Mouse (Mus musculus) erythroid progenitor cell, adult 5-6 weeks (primary cell): ENCODE results near the gene Cyb561. TPM values are rescaled to one million over a fixed set of nuclear protein-coding genes. Genes with fewer than 3 reads are reported as not detected.

Experiments used
- ATAC-seq: replicated peaks from 2 replicates; pipeline ENCODE4 v1.8.0; 2016; ENCODE audit warnings: moderate number of reproducible peaks, mild to moderate bottlenecking, moderate TSS enrichment, inconsistent platforms; ENCODE audit not compliant: poor library complexity, low FRiP score, severe bottlenecking
- total RNA-seq, 2 experiments: library from RNA; stranded (forward) in 1 of 2; stranded (reverse) in 1 of 2; fragments of 150-400 nt in 1 of 2; fragments of 186-747, 209-891 nt in 1 of 2; gene quantifications; 2 replicates each; pipeline versions ENCODE4 v1.2.3 to v1.2.4; 2015 to 2017; ENCODE audit warnings: low replicate concordance in 2 of 2

Cyb561 gene
- total RNA-seq, 2 experiments from 2014 or later = 3.4 TPM; not detected in 1

DNA sequence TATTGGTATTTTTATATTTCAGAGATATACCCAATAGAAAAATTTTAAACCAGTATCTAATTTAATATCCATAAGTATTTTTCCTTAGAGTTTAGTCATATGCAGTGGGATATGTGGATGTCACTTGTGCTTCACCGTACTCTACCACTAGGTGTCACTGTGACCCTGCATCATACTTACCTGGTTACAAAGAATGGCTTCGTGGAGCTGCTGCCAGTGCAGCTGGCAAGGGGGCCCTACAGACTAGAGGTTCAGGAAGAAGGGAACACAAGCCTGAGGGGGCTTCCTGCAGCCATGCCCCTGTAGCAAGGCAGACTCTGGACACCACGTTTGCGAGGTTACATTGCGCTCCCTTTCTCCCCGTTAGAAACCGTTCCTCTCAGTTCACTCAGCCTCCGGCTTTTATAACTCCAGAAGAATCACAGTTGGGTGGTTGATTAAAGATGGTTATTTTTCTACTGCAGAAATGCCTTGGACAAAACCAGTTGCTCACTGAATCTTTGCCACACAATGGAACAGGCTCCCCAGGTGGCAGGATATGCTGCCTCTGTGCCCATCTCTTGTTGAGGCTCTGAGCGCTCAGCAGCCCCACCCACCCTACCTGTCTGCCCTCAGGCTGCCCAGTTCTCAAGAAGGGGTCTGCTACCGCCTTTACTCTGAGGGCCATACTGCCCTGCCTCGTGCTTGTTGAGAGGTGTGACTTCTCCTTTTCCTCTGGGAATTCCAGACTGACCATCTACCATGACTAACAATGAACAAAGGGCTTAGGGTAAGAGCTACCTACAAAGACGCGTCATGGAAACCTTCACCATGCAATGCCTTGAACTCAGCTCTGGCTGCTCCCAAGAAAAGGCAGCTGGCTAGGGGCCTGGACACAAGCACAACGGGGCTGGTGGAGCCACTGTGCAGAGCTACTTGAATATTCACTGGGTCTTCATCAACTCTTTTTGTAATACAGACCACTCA, 25.8 kb downstream of the Cyb561 start:
- ATAC-seq = peak; percentile 78

DNA sequence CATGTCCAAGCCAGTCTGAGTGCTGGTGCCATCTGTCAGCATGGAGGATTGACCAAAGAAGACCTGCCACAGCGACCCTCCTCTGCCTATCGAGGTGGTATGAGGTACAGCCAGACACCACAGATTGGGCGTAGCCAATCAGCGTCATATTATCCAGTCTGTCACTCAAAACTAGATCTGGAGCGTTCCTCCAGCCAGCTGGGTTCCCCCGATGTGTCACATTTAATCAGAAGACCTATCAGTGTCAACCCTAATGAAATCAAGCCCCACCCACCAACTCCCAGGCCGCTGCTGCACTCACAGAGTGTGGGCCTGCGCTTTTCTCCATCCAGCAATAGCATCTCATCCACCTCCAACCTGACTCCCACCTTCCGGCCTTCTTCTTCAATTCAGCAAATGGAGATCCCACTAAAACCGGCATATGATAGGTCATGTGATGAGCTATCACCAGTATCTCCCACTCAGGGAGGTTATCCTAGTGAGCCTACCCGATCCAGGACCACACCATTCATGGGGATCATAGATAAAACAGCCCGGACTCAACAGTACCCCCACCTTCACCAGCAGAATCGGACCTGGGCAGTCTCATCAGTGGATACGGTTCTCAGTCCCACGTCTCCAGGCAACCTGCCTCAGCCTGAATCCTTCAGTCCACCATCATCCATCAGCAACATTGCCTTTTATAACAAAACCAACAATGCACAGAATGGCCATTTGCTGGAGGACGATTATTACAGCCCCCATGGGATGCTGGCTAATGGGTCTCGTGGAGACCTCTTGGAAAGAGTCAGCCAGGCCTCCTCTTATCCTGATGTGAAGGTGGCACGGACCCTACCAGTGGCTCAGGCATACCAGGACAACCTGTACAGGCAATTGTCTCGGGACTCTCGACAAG, 30.1 kb downstream of the Cyb561 start:
- ATAC-seq = no peak

DNA sequence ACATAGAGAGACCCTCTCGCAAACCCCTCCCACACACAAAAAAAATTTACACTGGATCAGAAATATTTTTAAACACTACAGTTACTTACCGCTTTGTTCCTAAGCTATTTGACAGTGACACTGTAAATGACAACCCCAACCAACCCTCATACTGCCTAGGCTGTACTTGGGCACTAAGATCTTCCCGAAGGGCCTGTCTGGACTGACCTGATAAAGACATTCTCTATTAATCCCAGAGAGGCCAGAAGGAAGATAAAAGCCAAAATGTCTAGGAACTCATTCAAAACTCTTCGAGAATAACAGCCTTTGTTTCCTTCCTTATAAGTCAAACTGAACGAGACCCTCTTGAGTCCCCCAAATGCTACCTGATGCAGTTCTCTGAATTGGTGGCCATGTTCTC, 31.9 kb downstream of the Cyb561 start:
- 0 out of 2 replicates have a peak, but pooled peaks have one; percentile 44 for ATAC-seq

DNA sequence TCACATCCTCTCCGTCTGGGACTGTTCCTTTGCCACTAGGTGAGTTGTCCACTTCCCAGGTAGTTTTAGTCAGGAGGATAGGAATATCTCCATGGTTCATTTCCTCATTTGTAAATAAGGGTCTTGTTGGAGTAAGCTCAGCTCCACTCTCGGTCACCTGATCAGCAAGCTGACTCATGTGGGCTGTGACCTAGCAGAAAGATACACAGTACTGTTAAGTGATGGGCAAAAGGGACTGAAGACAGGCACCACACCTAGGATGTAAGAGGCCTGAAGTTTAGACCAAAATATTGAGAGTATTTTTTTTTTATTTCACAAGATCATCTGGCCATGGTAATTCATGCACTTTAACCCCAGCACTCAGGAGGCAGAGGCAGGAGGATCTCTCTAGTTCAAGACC, 32.3 kb downstream of the Cyb561 start:
- ATAC-seq = 0 out of 2 replicates have a peak, but pooled peaks have one; percentile 43

DNA sequence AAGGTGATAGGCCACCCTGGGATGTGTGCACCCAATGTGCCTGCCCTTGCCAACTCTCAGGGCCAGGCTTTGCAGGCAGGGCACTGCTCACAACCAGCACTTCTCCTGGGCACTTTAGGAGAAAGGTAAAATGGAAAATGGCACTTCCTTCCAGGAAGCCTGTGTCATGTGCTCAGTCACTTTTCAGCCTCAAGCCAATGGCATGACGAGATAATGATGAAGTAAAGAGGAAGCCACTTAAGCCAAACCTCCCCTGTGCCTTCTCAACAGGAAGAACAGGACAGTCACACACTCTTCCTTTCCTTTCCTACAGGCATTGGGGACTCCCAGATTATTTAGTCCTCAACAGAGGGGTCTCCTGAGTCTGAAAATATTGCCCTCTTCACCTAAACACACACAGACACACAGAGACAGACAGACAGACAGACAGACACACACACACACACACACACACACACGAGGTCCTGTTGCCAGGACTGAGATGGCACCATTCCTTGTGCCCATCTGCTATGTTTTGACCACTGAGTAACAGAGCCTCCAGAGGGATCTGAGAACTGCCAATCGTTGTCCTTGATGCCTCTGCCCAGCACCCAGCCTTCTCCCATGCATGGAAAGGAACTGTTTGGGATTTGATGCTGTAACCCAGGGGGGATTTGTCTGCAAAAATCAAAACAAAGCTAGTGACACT, 32.9 kb downstream of the Cyb561 start:
- no peak for ATAC-seq

DNA sequence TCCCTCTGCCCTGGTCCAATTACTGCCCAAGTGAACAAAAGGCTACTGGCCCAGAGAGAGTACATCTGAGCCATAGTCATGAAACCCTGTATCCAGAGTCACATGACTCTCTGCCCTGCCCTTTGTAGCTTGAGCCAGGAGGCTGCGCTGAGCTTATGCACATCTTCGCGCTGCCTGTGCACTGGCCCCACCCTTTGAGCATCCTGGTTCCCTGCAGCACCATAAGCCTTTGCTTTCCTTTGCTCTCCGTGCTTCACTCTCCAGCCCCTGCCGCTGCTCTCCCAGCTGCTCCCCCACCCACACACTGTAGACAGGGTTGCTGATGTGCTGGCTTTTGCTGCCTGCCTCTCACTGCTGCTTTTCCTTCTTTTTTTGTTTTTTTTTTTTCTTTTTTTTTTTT, 39.6 kb downstream of the Cyb561 start:
- ATAC-seq = no peak

DNA sequence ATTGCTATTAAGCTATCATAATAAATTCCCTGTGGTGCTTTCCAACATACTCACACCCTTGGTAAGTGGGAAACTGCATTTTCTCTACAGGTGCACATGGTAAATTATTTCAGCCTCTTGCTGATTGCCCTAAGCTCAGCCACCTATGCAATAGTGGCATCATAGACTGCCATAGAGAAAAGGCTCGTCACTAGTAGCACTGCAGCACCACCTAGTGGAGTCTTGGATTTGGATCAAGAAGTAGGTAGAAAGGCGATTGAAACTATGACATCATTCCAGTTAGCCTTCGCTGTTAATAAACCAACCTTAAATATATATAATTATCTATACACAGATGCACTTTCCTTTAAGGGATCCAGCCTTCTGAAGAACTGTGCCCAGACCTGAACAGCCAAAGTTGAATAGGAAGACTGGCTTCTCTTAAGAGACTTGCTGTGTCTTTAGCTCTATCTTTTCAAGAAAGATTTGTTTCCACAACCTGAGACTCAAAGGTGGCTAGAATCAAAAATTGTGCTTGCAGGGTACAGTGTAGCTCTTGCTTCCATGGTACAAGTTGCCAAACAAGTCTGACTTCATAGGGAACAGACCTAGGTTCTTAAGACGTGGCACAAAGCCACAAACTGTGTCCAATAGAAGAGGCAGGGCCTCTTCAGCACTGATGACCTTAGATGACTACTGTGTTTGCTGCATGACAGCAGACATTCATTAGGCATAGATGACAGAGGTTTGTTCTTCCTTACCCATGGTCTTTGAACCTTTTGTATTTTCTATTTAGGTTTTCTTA, 41.4 kb downstream of the Cyb561 start:
- no peak for ATAC-seq

DNA sequence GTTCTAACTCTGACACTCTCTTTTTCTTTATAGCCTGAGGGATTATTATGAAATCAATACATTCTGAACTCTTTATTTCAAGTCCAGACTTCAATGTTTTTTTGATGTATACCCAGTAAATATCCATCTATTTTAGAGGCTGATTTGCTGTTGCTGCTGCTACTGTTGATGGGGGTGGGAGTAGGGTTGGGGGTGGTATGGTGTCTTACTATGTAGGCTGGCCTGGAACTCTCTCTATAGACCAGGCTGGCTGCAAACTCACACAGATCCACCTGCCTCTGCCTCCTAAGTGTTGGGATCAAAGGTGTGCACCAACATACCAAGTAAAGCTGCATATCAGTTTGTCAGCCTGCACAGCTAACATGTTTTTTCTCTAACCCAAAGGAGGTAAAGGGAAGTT, 42.0 kb downstream of the Cyb561 start:
- ATAC-seq = no peak

DNA sequence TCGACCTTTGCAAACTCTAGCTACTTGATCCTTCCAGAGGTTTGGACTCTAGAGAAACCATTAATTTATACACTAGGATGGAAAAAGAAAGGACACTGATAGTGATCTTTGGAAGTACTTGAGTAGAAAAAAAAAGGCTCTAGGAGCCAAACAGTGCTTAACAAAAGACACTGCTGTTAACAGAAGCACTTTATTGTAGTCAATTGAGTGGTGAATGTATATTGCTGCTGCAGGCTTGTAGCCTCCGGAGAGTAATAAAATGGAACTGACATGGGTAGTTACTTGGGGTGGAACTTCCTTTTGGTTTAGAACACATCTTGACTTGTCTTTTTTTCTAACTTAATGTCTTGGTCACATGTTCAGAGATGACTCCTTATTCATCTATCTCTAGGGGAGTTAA, 43.5 kb downstream of the Cyb561 start:
- ATAC-seq = no peak

DNA sequence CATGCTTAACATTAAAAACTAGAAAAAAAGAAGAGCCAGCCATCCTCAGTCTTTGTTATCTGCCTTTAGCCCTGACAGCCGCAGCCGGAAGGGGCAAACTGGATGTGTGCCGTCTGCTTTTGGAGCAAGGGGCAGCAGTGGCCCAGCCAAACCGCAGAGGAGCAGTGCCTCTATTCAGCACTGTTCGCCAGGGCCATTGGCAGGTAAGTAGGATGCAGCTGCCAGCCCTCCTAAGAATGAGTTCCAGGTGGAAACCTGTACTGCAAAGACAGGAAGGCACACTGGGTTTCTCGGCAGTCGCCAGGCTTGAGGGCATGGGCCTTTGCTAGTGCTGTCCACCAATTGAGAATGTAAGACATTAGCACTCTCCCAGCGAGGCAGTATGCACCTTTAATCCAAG, 44.2 kb downstream of the Cyb561 start:
- no peak for ATAC-seq

DNA sequence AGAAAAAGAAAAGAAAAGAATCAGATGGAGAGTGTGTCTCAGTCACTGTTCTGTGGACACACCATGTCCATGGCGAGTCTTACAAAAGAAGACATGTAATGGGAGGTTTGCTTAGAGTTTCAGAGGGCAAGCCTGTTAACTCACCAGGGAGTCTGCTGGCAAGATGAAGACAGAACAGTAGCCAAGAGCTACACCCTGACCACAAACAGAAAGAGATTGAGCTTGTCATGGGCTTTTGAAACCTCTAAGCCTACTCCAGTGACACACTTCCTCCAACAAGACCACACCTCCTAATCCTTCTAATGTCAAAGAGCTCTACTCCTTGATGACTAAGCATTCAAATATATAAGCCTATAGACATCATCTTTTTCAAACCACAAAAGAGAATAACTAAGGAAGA, 45.8 kb downstream of the Cyb561 start:
- no peak for ATAC-seq

DNA sequence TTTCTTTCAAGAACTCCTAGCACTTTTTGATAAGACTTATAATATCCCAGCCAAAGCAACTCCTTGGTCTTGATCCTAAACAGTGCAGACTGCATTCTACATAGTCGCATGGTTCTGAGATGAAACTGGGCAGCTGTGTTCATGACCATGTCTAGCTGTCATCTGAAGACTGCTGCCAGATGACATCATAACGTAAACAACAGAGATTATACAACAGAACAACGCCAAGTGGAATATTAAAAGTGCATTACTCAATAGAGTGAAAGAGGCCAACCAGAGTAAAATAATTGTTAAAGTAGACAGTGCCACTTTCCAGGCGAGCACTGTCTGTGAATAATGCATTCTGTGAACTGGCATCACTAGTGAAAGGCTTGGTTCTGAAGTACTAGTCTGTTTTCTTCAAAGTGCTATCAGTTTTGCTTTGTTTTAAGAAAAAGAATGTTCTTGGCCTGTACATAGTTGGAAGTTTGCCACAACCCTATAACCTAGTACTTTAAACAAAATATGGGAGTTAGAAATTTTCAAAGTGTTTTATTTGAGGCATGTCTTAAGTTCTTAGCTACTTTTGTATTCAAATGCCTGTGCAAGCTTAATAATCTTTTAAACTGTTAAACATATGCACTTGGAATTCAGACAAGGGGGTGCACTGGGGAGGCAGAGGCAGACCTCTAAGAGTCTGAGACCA, 47.5 kb downstream of the Cyb561 start:
- ATAC-seq = no peak

DNA sequence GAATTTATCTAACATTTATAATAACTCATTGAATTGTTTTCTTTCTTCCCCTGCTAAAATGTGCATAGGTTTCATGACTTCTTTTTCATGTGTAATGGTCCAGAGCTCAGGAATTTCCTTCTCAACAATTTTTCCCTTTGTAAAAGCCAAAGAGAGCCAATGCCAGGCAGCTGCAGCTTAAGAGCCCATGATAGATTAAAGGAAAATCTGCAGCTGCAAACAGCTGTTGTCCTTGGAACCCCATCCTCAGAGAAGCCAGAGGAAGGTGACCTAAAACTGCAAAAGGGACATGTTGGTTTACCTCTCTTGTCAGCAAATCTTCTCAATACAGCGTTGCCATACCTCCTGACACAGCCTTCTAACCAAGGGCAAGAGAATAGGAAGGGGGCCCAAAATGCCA, 50.2 kb downstream of the Cyb561 start:
- ATAC-seq = no peak

DNA sequence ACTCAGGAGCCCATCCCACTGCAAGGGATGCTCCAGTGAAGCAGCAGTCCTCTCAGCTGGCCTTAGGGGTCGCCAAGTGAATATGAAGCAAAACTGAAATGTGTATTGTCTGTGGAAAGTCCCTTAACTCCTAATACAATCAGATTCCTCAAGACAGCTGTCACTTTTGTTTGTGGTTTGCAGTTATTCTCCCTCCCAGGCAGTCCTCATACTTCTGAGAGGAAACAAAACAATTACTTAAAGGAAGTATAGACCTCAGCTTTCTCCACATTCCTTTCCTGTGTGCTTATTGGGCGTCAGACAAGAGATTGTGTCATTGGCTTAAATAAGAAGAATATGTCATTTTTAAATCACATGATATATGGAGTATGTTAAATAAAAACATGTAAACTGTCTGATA, 51.6 kb downstream of the Cyb561 start:
- no peak for ATAC-seq

DNA sequence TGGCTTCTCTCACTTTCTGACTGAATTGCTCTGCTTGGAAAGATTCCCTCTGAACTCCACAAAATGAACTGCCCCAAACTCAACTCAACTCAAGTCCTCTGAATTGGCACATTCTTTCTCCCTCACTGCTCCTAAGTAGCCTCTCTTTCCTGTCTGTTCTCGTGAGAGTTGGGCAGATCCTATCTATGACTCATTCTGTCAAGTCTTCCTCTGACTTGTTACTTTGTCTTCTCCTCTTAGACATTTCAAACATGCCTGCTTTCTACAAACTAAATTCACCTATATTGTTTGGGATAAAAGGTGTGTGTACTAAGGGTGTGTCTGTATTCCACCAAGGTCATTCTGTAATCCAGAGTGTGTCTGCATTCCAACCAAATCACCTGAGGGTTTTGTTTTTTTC, 54.0 kb downstream of the Cyb561 start:
- no peak for ATAC-seq

DNA sequence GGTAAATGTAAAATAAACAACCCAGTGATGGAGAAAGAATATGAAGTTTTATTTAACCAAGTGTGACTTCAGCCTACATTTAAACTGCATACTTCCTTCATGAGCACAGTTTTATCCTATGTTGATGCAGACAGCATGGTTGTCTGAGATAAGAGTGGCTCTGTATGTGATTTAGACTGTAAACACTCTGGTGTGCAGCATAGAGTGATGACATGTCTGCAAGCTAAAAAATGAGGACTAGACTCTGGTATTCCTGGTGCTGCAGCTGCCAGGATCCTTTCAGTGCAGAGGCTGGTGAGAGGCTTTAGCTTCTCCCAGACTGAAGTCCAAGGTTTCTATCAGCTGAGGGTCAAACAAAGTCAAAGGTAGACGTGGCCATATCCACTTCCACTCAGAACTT, 65.9 kb downstream of the Cyb561 start:
- no peak for ATAC-seq

DNA sequence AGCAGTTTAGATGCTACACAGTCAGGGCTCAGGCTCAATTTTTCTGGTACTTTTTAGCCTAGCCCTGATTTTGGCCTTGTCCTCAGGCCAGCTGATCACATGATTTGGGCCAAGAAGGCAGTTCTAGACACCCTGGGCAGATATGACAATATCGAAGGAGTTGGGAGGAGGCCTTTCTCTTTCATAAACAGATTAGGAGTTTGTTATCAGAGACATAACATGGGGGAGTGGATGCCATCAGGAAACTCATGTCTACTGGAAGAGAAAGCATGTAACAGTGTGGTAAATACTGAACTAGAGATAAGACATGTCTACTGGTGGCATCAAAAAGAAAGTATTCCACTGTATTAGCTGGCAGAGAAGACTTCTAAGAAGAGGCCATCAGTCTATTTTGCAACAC, 67.6 kb downstream of the Cyb561 start:
- no peak for ATAC-seq
